Comparison of ENCODE assay signal across 9 mouse cellular contexts in genomic region chr12:49170097-49170496, GRCm38 (mm10).
A peak's percentile ranks its signal among the peaks of the same experiment; 100 is the strongest.
DNase-seq lines count a peak whose midpoint lies in the region; ATAC-seq and TF ChIP-seq lines count a peak whose summit lies in the region.
"Had no signal": no experiment of that assay in that cellular context is flagged by ENCODE, and none has a peak within 500 bp of the region (broad histone marks: within the 10 kb centered on the region; RNA-seq: fewer than 3 reads in every experiment).

No protein-coding gene starts in this region.

- TF ChIP-seq POLR2A in heart, adult 2 months (IDR thresholded peaks at IDR 0.05; ENCODE audit: insufficient read depth, low read depth, low read length), result no peak

- H3K27ac ChIP-seq in heart, adult 2 months, result no peak overlapping the region
- H3K27ac ChIP-seq in embryonic facial prominence, embryonic 10.5 days (replicated peaks), result no peak overlapping the region
- no peak overlapping the region for H3K27ac ChIP-seq in stomach, postnatal 0 days (replicated peaks)
- H3K27ac ChIP-seq: heart, embryonic 15.5 days had no signal

- no peak for DNase-seq in heart, adult 2 months
- no peak for DNase-seq in heart, adult 11 months
- peak; percentile 12 for DNase-seq in embryonic facial prominence, embryonic 10.5 days (ENCODE audit: low spot score)
- peak; percentile 13 to 35 for DNase-seq in left cerebral cortex, adult 18-20 months (ENCODE audit: low spot score in 2 of 2)
- DNase-seq in stomach, postnatal 0 days (ENCODE audit: low spot score), result no peak
- DNase-seq in heart, postnatal 14 days, result no peak

- peak; percentile 56 for TF ChIP-seq CTCF in heart, adult 2 months (IDR thresholded peaks at IDR 0.05)
- peak; percentile 47 for TF ChIP-seq CTCF in E14TG2a.4 (conservative IDR thresholded peaks at IDR 0.05; ENCODE audit: low read length)
- TF ChIP-seq CTCF in stomach, postnatal 0 days (IDR thresholded peaks at IDR 0.05; ENCODE audit: low read depth), result peak; percentile 62

- no peak overlapping the region for H3K9ac ChIP-seq in heart, adult 2 months (ENCODE audit: low read depth, low read length)
- no peak overlapping the region for H3K9ac ChIP-seq in stomach, postnatal 0 days (ENCODE audit: low read length)
- H3K9ac ChIP-seq: heart, embryonic 15.5 days had no signal

- 52% methylated on average over 5 of the region's 5 CpGs for WGBS in heart, adult 2 months
- WGBS in embryonic facial prominence, embryonic 10.5 days, result 53% methylated on average over 5 of the region's 5 CpGs
- 50% methylated on average over 5 of the region's 5 CpGs for WGBS in stomach, postnatal 0 days

- intact Hi-C loops in heart, adult 2 months (cut with DNase I), result no loop called here
- intact Hi-C loops in heart, postnatal 14 days (cut with DNase I), result no loop called here

- no peaks in the 10 kb centered on the region for H3K79me2 ChIP-seq in heart, adult 2 months (replicated peaks; ENCODE audit: control insufficient read depth, insufficient read depth, low read length)

- no peaks in the 10 kb centered on the region for H3K4me1 ChIP-seq in heart, adult 2 months (ENCODE audit: control insufficient read depth, insufficient read depth, low read length)
- H3K4me1 ChIP-seq in E14TG2a.4 (replicated peaks; ENCODE audit: low read depth, low read length), result no peaks in the 10 kb centered on the region
- no peaks in the 10 kb centered on the region for H3K4me1 ChIP-seq in embryonic facial prominence, embryonic 10.5 days
- H3K4me1 ChIP-seq in stomach, postnatal 0 days (replicated peaks; ENCODE audit: control insufficient read depth, insufficient read depth), result no peaks in the 10 kb centered on the region
- H3K4me1 ChIP-seq: heart, embryonic 15.5 days had no signal

- no peaks in the 10 kb centered on the region for H3K36me3 ChIP-seq in heart, adult 2 months (ENCODE audit: control insufficient read depth, insufficient read depth, low read length)
- H3K36me3 ChIP-seq in E14TG2a.4 (ENCODE audit: insufficient read depth, low read length), result no peaks in the 10 kb centered on the region
- no peaks in the 10 kb centered on the region for H3K36me3 ChIP-seq in embryonic facial prominence, embryonic 10.5 days (replicated peaks)
- H3K36me3 ChIP-seq in stomach, postnatal 0 days (ENCODE audit: control insufficient read depth, insufficient read depth, low read length), result no peaks in the 10 kb centered on the region
- H3K36me3 ChIP-seq: heart, embryonic 15.5 days had no signal

- TF ChIP-seq EP300 in heart, adult 2 months (IDR thresholded peaks at IDR 0.05; ENCODE audit: insufficient read depth, low read depth, low read length), result no peak
- no peak for TF ChIP-seq EP300 in stomach, postnatal 0 days (optimal IDR thresholded peaks at IDR 0.05)

- no peaks in the 10 kb centered on the region for H3K9me3 ChIP-seq in E14TG2a.4 (ENCODE audit: low read length)
- no peaks in the 10 kb centered on the region for H3K9me3 ChIP-seq in embryonic facial prominence, embryonic 10.5 days
- no peaks in the 10 kb centered on the region for H3K9me3 ChIP-seq in stomach, postnatal 0 days (ENCODE audit: control insufficient read depth, low read length)
- H3K9me3 ChIP-seq: heart, embryonic 15.5 days had no signal

- H3K4me3 ChIP-seq in heart, adult 2 months, result no peak overlapping the region
- H3K4me3 ChIP-seq in E14TG2a.4 (replicated peaks; ENCODE audit: low read length), result no peak overlapping the region
- H3K4me3 ChIP-seq in embryonic facial prominence, embryonic 10.5 days, result no peak overlapping the region
- no peak overlapping the region for H3K4me3 ChIP-seq in stomach, postnatal 0 days (ENCODE audit: low read depth, low read length)
- H3K4me3 ChIP-seq: heart, embryonic 15.5 days had no signal

- ATAC-seq in stomach, postnatal 0 days (ENCODE audit: low FRiP score, low TSS enrichment), result no peak
- no peak for ATAC-seq in monocyte, adult 5-6 weeks (replicated peaks; ENCODE audit: insufficient number of reproducible peaks, low FRiP score, low TSS enrichment, poor library complexity, severe bottlenecking)

- H3K27me3 ChIP-seq in heart, adult 2 months (ENCODE audit: control insufficient read depth, insufficient read depth, low read length), result no peaks in the 10 kb centered on the region
- no peaks in the 10 kb centered on the region for H3K27me3 ChIP-seq in E14TG2a.4 (ENCODE audit: insufficient read depth, low read length)
- no peaks in the 10 kb centered on the region for H3K27me3 ChIP-seq in embryonic facial prominence, embryonic 10.5 days (replicated peaks; ENCODE audit: low read depth, poor library complexity, severe bottlenecking)
- no peaks in the 10 kb centered on the region for H3K27me3 ChIP-seq in stomach, postnatal 0 days (ENCODE audit: control insufficient read depth, insufficient read depth, low read length)
- H3K27me3 ChIP-seq: heart, embryonic 15.5 days had no signal

- H3K4me2 ChIP-seq in stomach, postnatal 0 days (replicated peaks; ENCODE audit: low read depth), result no peak overlapping the region
- H3K4me2 ChIP-seq: heart, embryonic 15.5 days had no signal

Comparison
In these comparisons a context has a peak if more than half of its experiments do, and no peak if none do; other contexts are left out.
1. DNase-seq: peak in embryonic facial prominence, embryonic 10.5 days (single experiment) and left cerebral cortex, adult 18-20 months (2 of 2); none in heart, adult 2 months (0 of 2), heart, adult 11 months (single experiment), stomach, postnatal 0 days (single experiment) and heart, postnatal 14 days (0 of 2).
2. Peak in every context shown above with its lines, with median percentiles within 50 percentile points of each other: CTCF ChIP-seq.